Mouse (Mus musculus) intestine, embryonic 15.5 days (tissue): ENCODE data around the gene Frmd4b. TPM values are rescaled to one million over a fixed set of nuclear protein-coding genes. Genes with fewer than 3 reads are reported as not detected.

ENCODE experiments used
- ATAC-seq: fragments of 200-750 bp; cut with Nextera tagmentation; 2 replicates; pipeline ENCODE4 v1.8.0; 2017; ENCODE audit warnings: moderate TSS enrichment, moderate library complexity
- H3K27ac ChIP-seq: fragments of 300-500 bp; sonication (generic); 2 replicates; pipeline ENCODE4 v1.5.1; 2015; ENCODE audit warnings: mild to moderate bottlenecking, inconsistent platforms
- H3K27me3 ChIP-seq: fragments of 300-500 bp; sonication (generic); replicated peaks from 2 replicates; pipeline ENCODE4 v1.6.1; 2015; ENCODE audit warnings: inconsistent platforms
- H3K36me3 ChIP-seq: fragments of 300-500 bp; sonication (generic); 2 replicates; pipeline ENCODE4 v1.6.1; 2015; ENCODE audit warnings: inconsistent platforms
- H3K4me1 ChIP-seq: fragments of 300-500 bp; sonication (generic); replicated peaks from 2 replicates; pipeline ENCODE4 v1.6.1; 2015; ENCODE audit warnings: inconsistent platforms
- H3K4me2 ChIP-seq: fragments of 300-500 bp; sonication (generic); replicated peaks from 2 replicates; pipeline ENCODE4 v1.6.1; 2015; ENCODE audit warnings: mild to moderate bottlenecking, inconsistent platforms
- H3K4me3 ChIP-seq: fragments of 300-500 bp; sonication (generic); replicated peaks from 2 replicates; pipeline ENCODE4 v1.5.1; 2015; ENCODE audit warnings: inconsistent platforms
- H3K9ac ChIP-seq: fragments of 300-500 bp; sonication (generic); 2 replicates; pipeline ENCODE4 v1.6.1; 2015; ENCODE audit warnings: inconsistent platforms
- H3K9me3 ChIP-seq: fragments of 300-500 bp; sonication (generic); 2 replicates; pipeline ENCODE4 v1.6.1; 2016; ENCODE audit warnings: inconsistent platforms
- WGBS: fragments of 180-500 bp; shearing (Covaris S2); methylation state at CpG from one replicate; pipeline ENCODE4 v1.1.7; 2015; 5-methylcytosine and 5-hydroxymethylcytosine counted together
- polyA plus RNA-seq: library from polyadenylated mRNA; unstranded; fragments of >200 nt; fragmentation: Nextera tagmentation; extraction: Ambion mirVana; gene quantifications from 2 replicates; pipeline ENCODE4 v1.2.1, GENCODE M21; 2015

Frmd4b gene
- polyA plus RNA-seq, 1 experiment from 2014 or later: 11.1 TPM

DNA sequence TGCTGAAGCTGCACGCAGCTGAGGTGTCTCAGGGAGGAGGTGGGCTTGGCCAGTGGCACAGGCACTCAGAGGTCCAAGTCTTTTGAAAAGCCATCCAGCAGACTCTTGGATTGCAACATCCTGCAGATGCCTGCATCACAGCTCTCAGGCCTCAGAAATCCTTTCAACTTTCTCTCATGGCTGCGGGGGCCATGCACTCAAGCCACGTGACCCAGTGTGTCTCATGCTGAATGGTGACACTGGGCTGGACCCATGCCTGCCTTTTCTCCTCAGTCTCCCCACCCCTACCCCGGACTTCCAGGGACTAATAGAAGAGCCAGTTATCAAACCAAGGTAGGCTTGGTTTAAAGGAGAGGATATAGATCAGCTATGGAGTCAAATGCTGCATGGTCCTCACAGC, 66.2 kb downstream of the Frmd4b start:
- Histone ChIP-seq H3K27me3 (no peaks in the 10 kb centered on the region), H3K9me3 (no peaks in the 10 kb centered on the region), H3K9ac (no peak overlapping the region), H3K4me1 (no peaks in the 10 kb centered on the region), H3K27ac (no peak overlapping the region), H3K36me3 (no peaks in the 10 kb centered on the region), H3K4me3 (no peak overlapping the region), H3K4me2 (no peak overlapping the region)
- WGBS: 90% methylated on average over 4 of the region's 4 CpGs
- ATAC-seq: no peak

DNA sequence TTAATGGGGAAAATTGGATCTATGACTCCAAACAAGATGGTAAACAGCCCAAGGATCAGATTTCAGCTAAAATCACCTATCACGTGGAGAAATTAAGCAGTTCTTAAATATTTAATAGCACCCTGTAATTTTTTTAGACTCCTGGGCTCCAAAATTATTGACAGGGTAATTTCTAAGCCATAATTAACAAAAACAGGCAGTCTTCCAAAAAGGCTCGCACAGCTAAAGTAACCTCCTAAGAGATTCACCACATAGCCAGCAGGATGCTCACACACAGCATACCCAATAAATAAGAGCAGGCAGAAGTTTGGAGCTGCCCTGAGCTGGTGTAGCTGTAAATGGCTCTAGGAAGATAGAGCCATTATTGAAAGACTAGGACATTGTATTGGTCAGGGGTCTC, 76.9 kb downstream of the Frmd4b start:
- no peak overlapping the region for H3K27ac ChIP-seq
- no peak for ATAC-seq
- H3K4me3 ChIP-seq: no peak overlapping the region
- H3K4me1 ChIP-seq: no peaks in the 10 kb centered on the region
- no peak overlapping the region for H3K4me2 ChIP-seq
- no peaks in the 10 kb centered on the region for H3K36me3 ChIP-seq
- no peaks in the 10 kb centered on the region for H3K9me3 ChIP-seq
- 82% methylated on average over 2 of the region's 2 CpGs for WGBS
- no peak overlapping the region for H3K9ac ChIP-seq
- H3K27me3 ChIP-seq: no peaks in the 10 kb centered on the region

DNA sequence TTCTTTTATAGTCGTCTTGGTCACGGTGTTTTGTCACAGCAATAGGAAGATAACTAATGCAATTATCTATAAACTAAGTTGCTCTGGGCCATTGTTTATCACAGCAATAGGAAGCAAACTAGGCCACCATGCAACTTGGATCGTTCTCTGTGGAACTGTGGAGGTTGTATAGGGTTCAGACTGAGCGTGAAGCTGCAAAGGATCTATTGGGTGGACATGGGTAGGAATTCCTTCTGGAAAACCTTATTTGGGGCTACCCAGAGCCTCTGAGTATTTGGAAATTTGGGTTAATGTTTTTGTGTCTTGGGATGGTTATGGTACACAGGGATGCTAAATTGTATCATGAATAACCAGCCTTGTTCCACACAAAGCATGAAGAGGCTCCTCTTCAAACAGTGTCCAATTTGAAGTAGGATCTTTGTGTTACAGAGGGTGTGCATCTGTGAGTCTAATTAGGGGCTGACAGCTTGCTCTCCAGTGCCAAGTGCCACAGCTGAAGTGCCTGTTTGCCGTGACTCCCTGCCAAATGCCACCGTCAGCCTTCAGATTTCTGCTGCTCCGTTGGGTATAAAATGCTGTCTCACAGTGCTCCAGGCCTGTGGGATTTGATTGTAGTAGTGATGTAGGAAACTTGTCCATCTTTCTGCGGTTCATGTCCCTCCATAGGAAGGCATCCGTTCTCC, 81.4 kb downstream of the Frmd4b start:
- no peaks in the 10 kb centered on the region for H3K27me3 ChIP-seq
- H3K9ac ChIP-seq: no peak overlapping the region
- no peaks in the 10 kb centered on the region for H3K36me3 ChIP-seq
- no peaks in the 10 kb centered on the region for H3K9me3 ChIP-seq
- H3K4me2 ChIP-seq: no peak overlapping the region
- H3K4me3 ChIP-seq: no peak overlapping the region
- 94% methylated on average over 9 of the region's 9 CpGs for WGBS
- H3K4me1 ChIP-seq: no peaks in the 10 kb centered on the region
- no peak overlapping the region for H3K27ac ChIP-seq
- no peak for ATAC-seq

DNA sequence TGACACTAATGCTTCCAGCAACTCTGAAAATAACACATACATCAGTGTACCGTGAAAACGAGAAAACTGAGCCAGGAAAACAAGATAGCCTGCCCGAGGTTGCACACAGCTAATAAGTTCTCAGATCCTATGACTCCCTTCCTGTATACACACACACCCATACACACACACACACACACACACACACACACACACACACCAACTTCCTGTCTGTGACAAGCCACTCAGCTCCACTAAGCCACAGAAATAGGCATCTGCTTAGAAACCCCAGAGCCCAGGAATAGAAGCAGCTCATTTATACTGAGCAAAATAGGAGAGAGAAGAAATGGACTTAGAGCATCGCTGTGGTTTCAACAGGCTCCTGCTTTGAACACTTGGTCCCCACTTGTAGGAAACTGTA, 86.3 kb downstream of the Frmd4b start:
- WGBS: 50% methylated on average over 4 of the region's 4 CpGs
- H3K4me1 ChIP-seq: no peaks in the 10 kb centered on the region
- no peak for ATAC-seq

DNA sequence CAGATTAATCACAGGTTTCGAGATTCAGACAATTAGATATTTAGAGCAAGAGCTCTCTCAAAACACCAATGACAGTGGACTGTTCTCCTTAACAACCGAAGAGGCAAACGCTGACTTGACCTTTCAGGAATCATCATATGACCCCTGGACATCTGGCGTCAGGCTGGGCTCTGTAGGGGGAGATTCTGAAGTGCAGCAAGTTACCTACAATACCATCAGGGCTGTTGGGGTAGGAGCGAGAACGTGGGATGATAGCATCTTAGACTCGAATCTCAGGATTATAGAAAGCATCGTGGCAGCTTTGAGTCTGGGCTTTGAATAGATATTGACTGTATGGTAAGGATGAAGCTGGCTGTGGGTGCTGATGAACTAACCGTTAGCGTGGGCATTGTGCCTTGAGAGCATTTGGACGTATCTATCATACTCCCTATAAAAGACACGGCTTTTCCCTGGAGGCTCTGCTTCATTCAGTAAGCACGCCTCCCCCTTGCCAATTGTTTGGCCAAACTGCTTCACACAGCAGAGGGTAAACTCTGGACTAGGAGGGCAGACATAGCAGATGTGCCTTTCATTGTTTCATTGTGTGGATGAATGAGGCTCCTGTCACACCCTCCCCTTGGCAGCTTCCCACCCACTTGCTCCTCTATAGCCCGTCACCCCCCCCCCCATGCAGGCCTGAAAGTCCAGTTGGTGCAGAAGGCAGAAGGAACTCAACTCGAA, 88.2 kb downstream of the Frmd4b start:
- Histone ChIP-seq H3K36me3 (no peaks in the 10 kb centered on the region), H3K9ac (no peak overlapping the region), H3K4me1 (no peaks in the 10 kb centered on the region), H3K4me2 (no peak overlapping the region), H3K4me3 (no peak overlapping the region), H3K27ac (no peak overlapping the region), H3K27me3 (no peaks in the 10 kb centered on the region), H3K9me3 (no peaks in the 10 kb centered on the region)
- no peak for ATAC-seq
- WGBS: 66% methylated on average over 15 of the region's 15 CpGs

More for the DNA sequence above, 86.3 kb downstream of the Frmd4b start:
- Histone ChIP-seq H3K4me2 (no peak overlapping the region), H3K4me3 (no peak overlapping the region), H3K27me3 (no peaks in the 10 kb centered on the region), H3K36me3 (no peaks in the 10 kb centered on the region), H3K27ac (no peak overlapping the region), H3K9me3 (no peaks in the 10 kb centered on the region), H3K9ac (no peak overlapping the region)

DNA sequence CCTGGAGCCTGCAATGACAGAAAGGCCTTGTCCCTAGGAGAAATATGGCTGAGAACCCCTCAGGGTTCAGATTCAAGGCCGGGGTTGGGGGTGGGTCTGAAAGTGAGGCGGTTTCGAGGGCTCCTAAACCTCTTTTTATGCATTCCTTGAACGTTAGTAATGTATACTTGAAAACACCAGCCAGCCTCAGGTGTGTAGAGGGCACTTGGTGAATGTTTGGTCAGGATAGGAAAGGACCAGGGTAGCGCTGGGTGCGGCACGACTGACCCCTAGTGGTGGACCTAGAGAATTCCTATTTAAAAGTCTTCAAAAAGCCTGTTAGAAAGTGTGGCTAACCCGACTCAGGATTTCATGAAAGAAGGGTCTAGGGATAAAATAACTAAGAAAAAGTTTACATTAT, 91.2 kb downstream of the Frmd4b start:
- Histone ChIP-seq H3K4me2 (no peak overlapping the region), H3K36me3 (no peaks in the 10 kb centered on the region), H3K9me3 (no peaks in the 10 kb centered on the region), H3K27ac (no peak overlapping the region), H3K4me1 (no peaks in the 10 kb centered on the region), H3K27me3 (no peaks in the 10 kb centered on the region), H3K4me3 (no peak overlapping the region), H3K9ac (no peak overlapping the region)
- peak; percentile 51; the same call in 1 of the 2 replicates for ATAC-seq
- 20% methylated on average over 8 of the region's 8 CpGs for WGBS

DNA sequence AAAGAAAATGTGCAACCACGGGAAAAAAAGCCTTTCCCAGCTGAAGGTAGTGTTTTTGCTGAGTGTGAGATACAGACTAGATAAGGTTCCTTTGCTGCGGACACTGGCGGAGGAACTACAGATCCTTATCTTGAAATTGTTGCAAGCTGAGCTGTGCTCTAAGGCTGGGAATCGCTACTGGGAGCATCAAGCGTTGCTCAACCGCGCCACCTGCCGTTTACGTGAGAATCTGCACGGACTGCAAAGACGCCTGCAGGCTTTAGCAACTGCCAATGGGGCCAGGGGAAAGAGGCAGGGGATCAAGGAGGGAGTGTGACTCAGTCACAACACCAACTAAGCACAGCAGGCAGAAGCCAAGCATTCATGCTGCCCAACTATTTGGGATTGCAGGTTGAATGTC, 94.2 kb downstream of the Frmd4b start:
- WGBS: 0% methylated on average over 11 of the region's 11 CpGs
- H3K9me3 ChIP-seq: no peaks in the 10 kb centered on the region

DNA sequence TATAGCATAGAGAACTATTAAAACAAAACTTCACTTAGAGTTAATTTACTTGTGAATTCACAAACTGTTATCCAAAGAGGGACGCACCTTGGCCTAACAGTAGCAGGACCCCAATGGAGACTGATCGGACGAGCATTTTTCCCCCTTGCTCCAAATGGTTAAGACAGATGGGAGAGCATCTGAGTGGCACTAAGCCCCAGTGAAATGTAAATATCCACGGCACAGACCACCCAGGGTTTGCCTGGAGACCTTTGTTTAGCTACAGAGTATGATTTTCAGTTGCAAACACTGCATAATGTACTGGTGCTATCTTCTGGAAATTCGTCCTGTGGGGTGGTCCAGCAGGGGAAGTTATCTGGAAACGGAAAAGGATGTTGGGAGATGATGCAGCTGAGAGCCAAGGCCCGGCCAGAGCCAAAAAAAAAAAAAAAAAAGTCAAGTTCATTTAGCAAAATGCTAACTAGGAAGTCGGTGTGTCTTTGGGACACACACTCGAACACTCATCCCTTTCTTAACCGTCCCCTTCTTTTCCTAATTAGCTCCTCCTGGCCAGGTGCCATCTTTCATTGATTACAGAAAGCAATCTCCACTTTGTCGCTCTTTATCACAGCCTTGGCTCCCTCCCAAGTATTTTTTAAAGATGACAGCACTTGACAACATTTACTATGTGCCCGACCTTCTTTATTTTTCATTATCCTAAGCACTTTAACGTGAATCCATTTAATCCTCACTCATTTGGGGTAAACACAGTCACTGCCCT, 95.9 kb downstream of the Frmd4b start:
- 46% methylated on average over 13 of the region's 13 CpGs for WGBS
- no peak overlapping the region for H3K27ac ChIP-seq
- no peak for ATAC-seq

More for the DNA sequence above, 94.2 kb downstream of the Frmd4b start:
- Histone ChIP-seq H3K4me1 (peaks cover 4% of the 10 kb centered on the region; the same call in 1 of the 2 replicates), H3K4me3 (no peak overlapping the region), H3K4me2 (peak overlapping the region; percentile 39; the same call in 1 of the 2 replicates), H3K9ac (no peak overlapping the region), H3K27ac (no peak overlapping the region), H3K27me3 (no peaks in the 10 kb centered on the region), H3K36me3 (no peaks in the 10 kb centered on the region)
- peak; percentile 61 for ATAC-seq

DNA sequence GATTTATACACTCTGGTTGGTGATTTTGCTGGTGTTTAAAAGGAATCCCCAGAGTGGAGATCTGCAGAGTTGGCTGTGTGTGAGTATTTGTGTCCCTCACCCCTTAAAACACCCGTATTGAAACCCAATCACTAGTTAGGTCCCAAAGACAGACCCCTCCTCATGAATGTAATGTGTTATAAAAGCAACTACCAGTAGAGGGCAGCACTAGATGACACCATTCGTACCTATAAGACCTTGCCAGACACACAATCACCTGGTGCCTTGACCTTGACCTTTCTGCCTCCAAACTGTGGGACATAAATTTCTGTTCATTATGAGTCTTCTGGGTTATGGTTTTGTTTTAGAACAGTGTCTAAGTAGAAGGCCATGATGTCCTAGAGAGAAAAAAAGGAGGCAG, 96.8 kb downstream of the Frmd4b start:
- 53% methylated on average over 2 of the region's 2 CpGs for WGBS
- H3K9ac ChIP-seq: no peak overlapping the region
- no peaks in the 10 kb centered on the region for H3K36me3 ChIP-seq
- no peak overlapping the region for H3K4me3 ChIP-seq
- no peak for ATAC-seq
- H3K9me3 ChIP-seq: no peaks in the 10 kb centered on the region
- H3K4me1 ChIP-seq: peaks cover 10% of the 10 kb centered on the region
- no peaks in the 10 kb centered on the region for H3K27me3 ChIP-seq
- no peak overlapping the region for H3K4me2 ChIP-seq
- H3K27ac ChIP-seq: no peak overlapping the region

More for the DNA sequence above, 95.9 kb downstream of the Frmd4b start:
- Histone ChIP-seq H3K4me2 (no peak overlapping the region), H3K4me3 (no peak overlapping the region), H3K4me1 (peaks cover 10% of the 10 kb centered on the region), H3K36me3 (no peaks in the 10 kb centered on the region), H3K9me3 (no peaks in the 10 kb centered on the region), H3K27me3 (no peaks in the 10 kb centered on the region), H3K9ac (no peak overlapping the region)

DNA sequence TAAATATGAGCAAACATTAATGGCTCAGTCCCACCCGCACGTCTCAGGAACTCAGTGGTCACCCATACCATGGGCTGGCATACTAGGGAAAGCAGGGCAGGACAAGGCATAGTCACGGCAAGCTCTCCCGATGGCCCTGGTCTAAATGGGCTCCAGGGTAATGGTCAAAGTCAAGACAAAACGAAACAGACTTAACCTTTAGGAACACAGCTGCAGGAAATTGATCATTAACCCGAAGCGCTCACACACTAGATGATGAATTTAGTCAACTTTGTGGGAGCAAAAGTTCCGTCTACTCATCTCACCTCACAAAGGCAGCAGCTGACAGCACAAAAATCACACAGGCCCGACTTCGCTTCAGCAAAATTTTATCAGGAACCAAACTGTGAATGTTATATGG, 97.8 kb downstream of the Frmd4b start:
- Histone ChIP-seq H3K9ac (no peak overlapping the region), H3K4me3 (no peak overlapping the region), H3K4me1 (peaks cover 10% of the 10 kb centered on the region), H3K27me3 (no peaks in the 10 kb centered on the region), H3K9me3 (no peaks in the 10 kb centered on the region), H3K27ac (no peak overlapping the region), H3K36me3 (no peaks in the 10 kb centered on the region), H3K4me2 (no peak overlapping the region)
- 68% methylated on average over 10 of the region's 10 CpGs for WGBS
- no peak for ATAC-seq

DNA sequence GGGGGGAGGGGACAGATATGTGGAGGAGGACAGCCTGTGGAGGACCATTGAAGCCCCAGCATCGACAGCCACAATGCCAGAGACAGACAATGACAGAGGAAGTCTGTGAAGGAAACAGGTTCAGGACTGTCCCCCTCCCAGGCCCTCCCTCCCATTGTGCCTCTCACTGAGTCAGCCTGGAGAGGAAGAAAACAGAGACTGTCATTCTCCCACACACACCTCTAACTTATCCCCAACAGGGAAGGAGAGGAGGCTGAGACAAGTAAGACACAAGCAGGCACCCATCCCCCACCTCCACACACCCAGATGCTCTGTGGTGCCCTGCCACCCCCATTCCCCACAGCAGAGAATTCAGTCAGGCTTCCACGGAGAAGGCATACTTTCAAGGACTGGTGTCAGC, 98.9 kb downstream of the Frmd4b start:
- no peaks in the 10 kb centered on the region for H3K27me3 ChIP-seq
- H3K27ac ChIP-seq: no peak overlapping the region
- H3K9ac ChIP-seq: no peak overlapping the region
- H3K36me3 ChIP-seq: no peaks in the 10 kb centered on the region
- no peak overlapping the region for H3K4me2 ChIP-seq
- no peak for ATAC-seq
- H3K4me3 ChIP-seq: no peak overlapping the region
- H3K4me1 ChIP-seq: peaks cover 10% of the 10 kb centered on the region
- no peaks in the 10 kb centered on the region for H3K9me3 ChIP-seq
- 18% methylated on average over 2 of the region's 2 CpGs for WGBS

DNA sequence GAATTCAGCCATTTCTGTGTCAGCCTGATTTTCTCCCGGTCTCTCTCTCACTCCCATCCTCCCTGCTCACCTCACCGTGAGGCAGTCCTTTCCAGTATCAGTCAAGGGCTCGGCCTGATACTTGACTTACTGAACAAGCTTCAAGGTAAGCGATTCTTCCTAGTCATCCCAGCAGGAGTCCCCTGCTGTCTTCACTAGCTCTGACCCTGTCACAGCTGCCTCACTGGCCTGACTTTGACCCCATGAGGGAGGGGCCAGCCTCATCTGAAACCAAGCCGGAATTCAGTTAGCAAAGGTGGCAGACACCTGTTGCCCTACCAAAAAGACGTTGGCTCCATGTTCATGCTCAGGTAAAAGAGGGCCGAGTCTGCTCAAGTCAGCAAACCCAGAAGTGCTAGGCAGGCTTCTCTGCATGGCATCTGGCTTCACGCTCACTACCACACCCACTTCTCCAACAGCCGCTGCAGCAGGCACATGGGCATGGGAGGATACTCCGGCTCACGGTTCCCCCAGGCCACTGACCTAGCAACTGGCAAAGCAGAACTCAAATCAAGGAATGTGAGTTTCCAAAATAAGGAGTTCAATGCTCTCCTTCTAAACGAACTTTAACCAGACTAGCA, 99.6 kb downstream of the Frmd4b start:
- no peaks in the 10 kb centered on the region for H3K36me3 ChIP-seq
- H3K27ac ChIP-seq: no peak overlapping the region
- 0 out of 2 replicates have a peak, but pooled peaks have one; percentile 48 for ATAC-seq
- H3K9ac ChIP-seq: no peak overlapping the region
- WGBS: 47% methylated on average over 12 of the region's 12 CpGs
- no peak overlapping the region for H3K4me2 ChIP-seq
- H3K9me3 ChIP-seq: no peaks in the 10 kb centered on the region
- H3K4me1 ChIP-seq: peaks cover 10% of the 10 kb centered on the region
- no peaks in the 10 kb centered on the region for H3K27me3 ChIP-seq
- H3K4me3 ChIP-seq: no peak overlapping the region
